Mouse (Mus musculus) stomach, embryonic 15.5 days (tissue): Measurements from ENCODE around the gene Spdef. TPM values are rescaled to one million over a fixed set of nuclear protein-coding genes. Genes with fewer than 3 reads are reported as not detected.

Experiments
- ATAC-seq: fragments of 200-750 bp; cut with Nextera tagmentation; 2 replicates; pipeline ENCODE4 v1.8.0; 2017; ENCODE audit warnings: low read depth, moderate number of reproducible peaks, moderate TSS enrichment; ENCODE audit not compliant: insufficient read depth, low FRiP score
- H3K27ac ChIP-seq: fragments of 300-500 bp; sonication (generic); 2 replicates; pipeline ENCODE4 v1.5.1; 2015; ENCODE audit warnings: mild to moderate bottlenecking, inconsistent platforms
- H3K27me3 ChIP-seq: fragments of 300-500 bp; sonication (generic); replicated peaks from 2 replicates; pipeline ENCODE4 v1.6.1; 2015; ENCODE audit warnings: inconsistent platforms
- H3K36me3 ChIP-seq: fragments of 300-500 bp; sonication (generic); 2 replicates; pipeline ENCODE4 v1.6.1; 2015; ENCODE audit warnings: inconsistent platforms
- H3K4me1 ChIP-seq: fragments of 300-500 bp; sonication (generic); 2 replicates; pipeline ENCODE4 v1.6.1; 2015; ENCODE audit warnings: inconsistent platforms
- H3K4me2 ChIP-seq: fragments of 300-500 bp; sonication (generic); 2 replicates; pipeline ENCODE4 v1.6.1; 2015; ENCODE audit warnings: mild to moderate bottlenecking, inconsistent platforms
- H3K4me3 ChIP-seq: fragments of 300-500 bp; sonication (generic); replicated peaks from 2 replicates; pipeline ENCODE4 v1.5.1; 2015; ENCODE audit warnings: inconsistent platforms
- H3K9ac ChIP-seq: fragments of 300-500 bp; sonication (generic); 2 replicates; pipeline ENCODE4 v1.6.1; 2015; ENCODE audit warnings: inconsistent platforms
- H3K9me3 ChIP-seq: fragments of 300-500 bp; sonication (generic); 2 replicates; pipeline ENCODE4 v1.6.1; 2016; ENCODE audit warnings: inconsistent platforms
- WGBS: fragments of 180-500 bp; shearing (Covaris S2); methylation state at CpG from one replicate; pipeline ENCODE4 v1.1.7; 2015; 5-methylcytosine and 5-hydroxymethylcytosine counted together
- polyA plus RNA-seq: library from polyadenylated mRNA; unstranded; fragments of >200 nt; fragmentation: Nextera tagmentation; extraction: Ambion mirVana; gene quantifications from 2 replicates; pipeline ENCODE4 v1.2.1, GENCODE M21; 2015

The Spdef gene
- 18.9 and 22.8 TPM in 2 replicates for polyA plus RNA-seq

DNA sequence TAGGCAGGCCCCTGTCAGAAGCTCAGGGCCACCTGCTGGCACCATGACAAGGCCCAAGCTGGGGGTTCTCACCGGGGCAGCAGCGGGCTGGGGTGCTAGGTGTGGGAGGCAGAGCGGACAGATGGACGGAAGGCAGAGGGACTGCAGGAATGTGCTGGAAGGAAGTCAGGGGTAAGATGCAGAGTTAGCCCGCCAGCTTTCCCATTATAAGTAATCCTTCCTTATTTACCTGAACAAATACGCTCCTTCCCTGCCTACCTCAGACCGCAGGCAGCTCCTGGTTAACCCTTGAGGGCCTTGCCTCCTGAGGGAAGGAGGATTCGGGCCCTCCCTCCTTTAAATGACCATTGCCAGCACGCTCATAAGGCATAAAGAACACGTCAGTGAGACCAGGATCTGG is at the start of gene Spdef:
Spdef (minus strand) TSS at position 186 of the 400 bp plus-strand sequence.
- Histone ChIP-seq H3K4me2 (peak within 1 kb of the TSS; percentile 40), H3K9me3 (no peaks in the 10 kb centered on the region), H3K9ac (peak within 1 kb of the TSS; percentile 19; the same call in 1 of the 2 replicates), H3K27ac (peak within 1 kb of the TSS; percentile 72), H3K27me3 (no peaks in the 10 kb centered on the region), H3K36me3 (no peaks in the 10 kb centered on the region), H3K4me1 (peaks cover 23% of the 10 kb centered on the region), H3K4me3 (peak within 1 kb of the TSS; percentile 37)
- no peak; the same call in 1 of the 2 replicates for ATAC-seq
- WGBS: 49% methylated on average over 10 of the region's 10 CpGs

DNA sequence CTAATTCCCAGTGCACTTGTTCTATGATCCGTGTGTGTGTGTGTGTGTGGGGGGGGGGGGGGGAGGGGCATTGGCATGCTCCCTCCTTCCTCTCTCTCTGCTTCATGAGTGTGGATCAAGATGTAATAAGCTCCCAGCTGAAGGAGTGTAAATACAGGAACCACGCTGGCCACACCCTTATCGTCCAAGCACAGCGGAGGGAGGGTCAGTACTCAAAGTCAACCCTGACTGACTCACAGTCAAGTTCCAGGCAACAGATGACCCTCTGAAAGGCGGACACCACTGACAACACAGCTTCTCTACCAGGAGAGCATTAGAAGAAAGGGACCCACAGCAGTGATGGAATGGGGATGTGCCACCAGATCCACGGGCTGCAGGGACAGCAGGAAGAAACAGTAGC is 49.1 kb upstream of the Spdef start:
- Histone ChIP-seq H3K4me3 (no peak overlapping the region), H3K27ac (no peak overlapping the region), H3K4me2 (no peak overlapping the region), H3K4me1 (no peaks in the 10 kb centered on the region), H3K9me3 (no peaks in the 10 kb centered on the region), H3K9ac (no peak overlapping the region), H3K36me3 (0 out of 2 replicates have a peak, but pooled peaks cover 5% of the 10 kb centered on the region), H3K27me3 (no peaks in the 10 kb centered on the region)
- peak; percentile 67; the same call in 1 of the 2 replicates for ATAC-seq
- 54% methylated on average over 6 of the region's 6 CpGs for WGBS

DNA sequence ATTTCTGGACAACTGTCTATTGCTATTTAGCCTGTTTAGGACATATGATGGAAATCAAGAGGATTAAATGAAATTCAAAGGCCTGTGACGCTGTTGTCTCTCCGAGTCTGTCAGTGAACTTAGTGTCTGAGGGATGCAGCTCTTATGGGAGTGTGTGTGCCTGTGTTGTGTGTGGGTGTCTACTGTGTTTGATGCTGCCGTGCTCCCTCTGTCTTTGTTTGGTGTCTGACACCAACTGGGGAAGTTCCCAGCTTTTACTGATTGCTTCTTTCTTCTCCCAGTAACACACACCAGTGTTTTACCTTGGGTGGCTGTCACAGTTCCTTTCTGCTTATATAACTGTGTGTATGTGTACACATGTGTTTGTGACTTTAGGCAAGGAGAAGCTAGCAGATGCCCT is 45.4 kb upstream of the Spdef start:
- Histone ChIP-seq H3K9ac (no peak overlapping the region), H3K27ac (no peak overlapping the region), H3K4me2 (no peak overlapping the region), H3K27me3 (no peaks in the 10 kb centered on the region), H3K9me3 (no peaks in the 10 kb centered on the region), H3K4me3 (no peak overlapping the region), H3K36me3 (no peaks in the 10 kb centered on the region), H3K4me1 (no peaks in the 10 kb centered on the region)
- 88% methylated on average over 3 of the region's 3 CpGs for WGBS
- ATAC-seq: no peak

DNA sequence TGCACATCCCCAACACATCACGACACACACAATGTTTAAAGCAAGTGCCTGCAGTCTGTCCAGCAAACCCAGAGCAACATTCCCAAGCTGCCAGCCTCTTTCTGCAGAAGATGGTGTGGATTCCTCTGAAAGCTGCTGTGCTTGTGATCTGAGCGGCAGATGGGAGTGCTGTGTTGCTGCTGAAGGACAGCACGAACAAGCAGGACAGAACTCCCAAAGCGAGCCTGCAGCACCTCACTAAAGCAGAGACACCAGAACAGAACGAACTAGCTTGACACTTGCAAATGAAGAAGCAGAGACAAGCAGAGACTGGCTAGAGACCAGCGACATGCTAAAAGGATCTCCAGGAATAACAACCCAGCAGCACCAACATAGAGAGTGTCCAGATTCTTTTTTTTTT is 42.9 kb upstream of the Spdef start:
- WGBS: 86% methylated on average over 6 of the region's 6 CpGs
- H3K4me1 ChIP-seq: no peaks in the 10 kb centered on the region
- no peak overlapping the region for H3K9ac ChIP-seq
- ATAC-seq: no peak
- no peak overlapping the region for H3K27ac ChIP-seq
- peaks cover 6% of the 10 kb centered on the region; the same call in 1 of the 2 replicates for H3K36me3 ChIP-seq
- H3K27me3 ChIP-seq: no peaks in the 10 kb centered on the region
- no peak overlapping the region for H3K4me3 ChIP-seq
- no peak overlapping the region for H3K4me2 ChIP-seq
- no peaks in the 10 kb centered on the region for H3K9me3 ChIP-seq

DNA sequence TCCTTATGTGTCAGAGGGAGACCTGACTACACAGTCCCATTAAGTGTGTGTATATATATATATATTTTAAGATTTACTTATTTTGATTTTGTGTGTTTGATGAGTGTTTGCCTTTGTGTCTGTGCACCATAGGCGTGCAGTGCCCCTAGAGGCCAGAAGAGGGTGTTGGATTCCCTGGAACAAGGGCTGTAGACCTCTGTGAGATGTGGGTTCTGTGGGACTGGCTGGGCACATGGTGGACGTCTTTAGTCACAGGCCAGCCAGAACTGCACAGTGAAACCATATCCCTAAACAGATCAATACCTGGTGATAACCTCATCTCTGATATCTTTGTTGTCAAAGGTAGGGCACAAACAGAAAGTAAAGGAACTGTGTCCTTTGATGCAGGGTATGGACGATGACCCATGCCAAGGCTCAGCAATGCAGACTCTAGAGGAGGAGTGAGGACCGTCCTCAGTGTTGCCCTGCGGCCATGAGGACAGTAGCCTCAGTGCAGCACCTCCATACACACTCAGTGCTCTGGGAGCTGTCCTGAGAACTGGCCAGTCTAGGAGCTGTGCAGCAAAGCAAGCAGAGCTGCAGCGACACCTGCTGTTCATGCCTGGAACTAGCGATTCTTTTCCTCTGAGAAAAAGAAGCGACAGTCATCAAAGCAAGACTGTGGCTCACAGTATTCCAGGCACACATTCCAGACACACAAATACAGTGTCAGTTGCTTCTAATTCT is 40.2 kb upstream of the Spdef start:
- whole genome bisulfite sequencing: 65% methylated on average over 8 of the region's 8 CpGs
- no peak overlapping the region for H3K4me2 ChIP-seq
- no peak overlapping the region for H3K9ac ChIP-seq
- H3K9me3 ChIP-seq: no peaks in the 10 kb centered on the region
- no peak overlapping the region for H3K4me3 ChIP-seq
- H3K4me1 ChIP-seq: no peaks in the 10 kb centered on the region
- peaks cover 25% of the 10 kb centered on the region for H3K36me3 ChIP-seq
- ATAC-seq: peak; percentile 54; the same call in 1 of the 2 replicates
- 0 out of 2 replicates have a peak overlapping the region, but pooled peaks have one; percentile 11 for H3K27ac ChIP-seq
- H3K27me3 ChIP-seq: no peaks in the 10 kb centered on the region

DNA sequence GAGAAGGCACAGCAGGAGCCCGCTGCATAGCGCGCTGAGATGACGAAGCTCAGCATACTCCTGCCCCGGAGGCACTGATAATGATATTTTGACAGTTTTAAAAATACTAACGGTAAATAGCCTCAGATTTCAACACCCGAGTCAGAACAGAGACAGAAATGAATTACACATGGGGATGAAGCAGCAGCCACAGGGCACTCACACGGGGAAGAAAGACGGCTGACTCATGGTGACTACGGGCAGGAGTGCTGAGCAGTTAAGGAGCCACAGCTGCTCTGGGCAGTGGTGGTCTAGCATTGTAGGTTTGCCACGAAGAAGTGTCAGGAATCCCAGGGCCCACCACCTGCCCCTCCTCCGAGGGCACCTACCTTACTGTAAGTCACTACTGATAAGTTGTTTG is 38.8 kb upstream of the Spdef start:
- no peaks in the 10 kb centered on the region for H3K4me1 ChIP-seq
- H3K27me3 ChIP-seq: no peaks in the 10 kb centered on the region
- H3K9me3 ChIP-seq: no peaks in the 10 kb centered on the region
- H3K4me3 ChIP-seq: no peak overlapping the region
- H3K4me2 ChIP-seq: no peak overlapping the region
- no peak overlapping the region for H3K27ac ChIP-seq
- no peak overlapping the region for H3K9ac ChIP-seq
- WGBS: 83% methylated on average over 12 of the region's 12 CpGs
- H3K36me3 ChIP-seq: peaks cover 25% of the 10 kb centered on the region
- no peak for ATAC-seq

DNA sequence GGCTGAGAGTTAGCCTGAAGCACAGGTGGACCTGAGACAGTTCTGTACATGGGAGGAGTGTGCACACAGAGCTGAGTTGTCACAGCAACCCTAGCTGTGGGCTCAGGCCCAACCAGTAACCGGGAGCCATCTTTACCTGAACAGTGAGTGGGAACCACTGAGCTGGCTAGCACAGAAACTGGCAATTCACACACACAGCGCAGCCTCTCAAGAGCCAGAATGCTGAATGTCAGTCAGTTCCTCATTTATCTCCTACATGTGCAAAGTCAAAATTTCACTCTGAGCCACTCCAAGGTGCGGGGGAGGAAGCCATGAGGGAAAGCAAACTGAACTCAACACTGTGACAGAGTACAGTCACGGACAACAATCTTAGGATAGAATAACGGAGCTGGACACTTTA is 38.4 kb upstream of the Spdef start:
- Histone ChIP-seq H3K36me3 (peaks cover 25% of the 10 kb centered on the region), H3K4me2 (no peak overlapping the region), H3K9me3 (no peaks in the 10 kb centered on the region), H3K9ac (no peak overlapping the region), H3K4me3 (no peak overlapping the region), H3K27ac (no peak overlapping the region), H3K4me1 (no peaks in the 10 kb centered on the region), H3K27me3 (no peaks in the 10 kb centered on the region)
- ATAC-seq: no peak
- 87% methylated on average over 5 of the region's 5 CpGs for WGBS

DNA sequence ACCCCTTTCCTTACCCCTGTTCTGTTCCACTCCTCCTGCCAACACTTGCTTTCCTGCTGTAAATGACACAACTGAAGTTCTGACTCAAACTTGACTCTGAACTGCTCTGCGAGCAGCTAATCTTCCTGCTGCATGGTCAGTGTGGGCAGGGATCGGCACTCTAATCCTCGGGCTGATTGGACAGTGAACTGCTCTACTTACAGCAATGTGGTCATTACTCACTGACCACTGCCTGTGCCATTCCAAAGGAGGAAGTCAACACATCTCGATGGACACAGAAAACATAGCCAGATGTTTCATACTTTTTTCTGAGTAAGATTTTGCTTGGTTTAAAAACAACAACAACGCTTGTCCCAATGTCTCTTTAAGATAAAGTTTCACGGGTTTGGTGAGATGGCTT is 36.3 kb upstream of the Spdef start:
- Histone ChIP-seq H3K9ac (no peak overlapping the region), H3K36me3 (peaks cover 25% of the 10 kb centered on the region), H3K4me1 (peaks cover 3% of the 10 kb centered on the region; the same call in 1 of the 2 replicates), H3K4me2 (no peak overlapping the region), H3K27me3 (no peaks in the 10 kb centered on the region), H3K4me3 (no peak overlapping the region), H3K27ac (no peak overlapping the region), H3K9me3 (no peaks in the 10 kb centered on the region)
- ATAC-seq: no peak
- 97% methylated on average over 6 of the region's 6 CpGs for WGBS

DNA sequence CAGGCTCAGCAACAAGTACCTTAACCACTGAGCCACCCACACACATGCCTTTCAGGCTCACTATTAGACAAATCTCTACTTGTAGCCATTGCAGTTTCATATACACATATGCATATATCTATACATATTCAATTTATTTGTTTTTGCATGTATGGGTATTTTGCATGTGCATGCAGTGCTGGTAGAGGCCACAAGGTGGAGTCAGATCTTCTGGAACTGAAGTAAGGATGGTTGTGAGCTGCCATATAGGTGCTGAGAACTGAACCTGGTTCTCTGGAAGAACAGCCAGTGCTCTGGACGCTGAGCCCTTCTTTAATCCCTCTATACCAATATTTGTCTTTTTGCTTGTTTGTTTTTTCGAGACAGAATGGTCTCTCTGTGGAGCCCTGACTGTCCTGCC is 35.7 kb upstream of the Spdef start:
- peaks cover 25% of the 10 kb centered on the region for H3K36me3 ChIP-seq
- peaks cover 3% of the 10 kb centered on the region; the same call in 1 of the 2 replicates for H3K4me1 ChIP-seq
- H3K27ac ChIP-seq: no peak overlapping the region
- no peak overlapping the region for H3K4me2 ChIP-seq
- H3K9ac ChIP-seq: no peak overlapping the region
- H3K9me3 ChIP-seq: no peaks in the 10 kb centered on the region
- 82% methylated on average over 2 of the region's 2 CpGs for WGBS
- no peak for ATAC-seq
- no peaks in the 10 kb centered on the region for H3K27me3 ChIP-seq
- H3K4me3 ChIP-seq: no peak overlapping the region

DNA sequence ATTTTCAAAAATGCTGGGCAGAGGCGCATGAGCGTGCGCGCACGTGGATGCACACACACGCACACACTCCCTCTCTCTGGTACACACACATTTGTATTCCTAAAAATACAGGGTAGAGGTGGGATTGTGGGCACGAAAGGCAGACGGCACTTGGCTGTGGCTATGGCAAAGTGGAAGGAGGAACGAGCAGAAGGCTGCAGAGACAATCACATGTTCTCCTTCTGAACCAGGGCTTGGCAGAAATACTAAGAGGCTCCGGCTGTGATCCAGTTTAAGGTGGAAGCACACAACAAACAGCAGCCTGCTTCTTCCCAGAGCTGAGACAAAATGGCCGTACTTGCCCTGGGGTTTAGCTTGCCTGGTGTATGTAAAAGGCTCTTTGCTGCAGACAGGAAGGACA is 34.1 kb upstream of the Spdef start:
- WGBS: 96% methylated on average over 11 of the region's 11 CpGs
- Histone ChIP-seq H3K4me2 (no peak overlapping the region), H3K27me3 (no peaks in the 10 kb centered on the region)

DNA sequence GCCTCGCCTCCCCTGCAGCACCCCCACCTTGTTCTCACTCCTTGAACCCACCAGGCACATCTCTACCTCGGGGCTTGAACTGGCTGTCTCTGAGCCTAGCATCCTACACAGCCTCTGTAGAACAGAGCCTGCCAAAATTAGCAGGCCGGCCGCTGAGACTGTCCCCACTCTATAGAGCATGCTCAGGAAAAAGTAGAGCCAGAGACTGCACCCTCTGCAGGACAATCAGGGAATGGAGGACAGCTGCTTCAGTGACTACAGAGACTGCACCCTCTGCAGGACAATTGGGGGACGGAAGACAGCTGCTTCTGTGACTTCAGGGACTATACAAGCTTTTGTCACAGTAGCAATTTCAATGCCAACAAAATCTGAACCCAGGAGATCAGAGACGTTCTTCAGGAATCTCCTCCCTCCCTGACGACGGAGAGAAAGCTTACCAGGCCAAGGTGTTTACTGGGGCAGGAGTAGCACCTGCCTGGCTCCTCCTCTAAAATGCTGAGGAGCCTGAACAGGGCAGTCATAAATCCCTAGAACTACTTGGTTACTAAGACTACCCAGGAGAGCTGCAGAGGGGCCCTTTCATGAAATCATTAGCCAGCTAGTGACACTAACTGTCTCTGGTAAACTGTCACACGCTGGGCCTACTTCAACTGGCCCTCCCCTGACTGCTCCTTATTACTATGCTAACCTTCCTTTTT is 33.0 kb upstream of the Spdef start:
- ATAC-seq: peak; percentile 44; the same call in 1 of the 2 replicates
- 37% methylated on average over 9 of the region's 9 CpGs for WGBS
- Histone ChIP-seq H3K27ac (no peak overlapping the region), H3K4me3 (no peak overlapping the region), H3K4me2 (no peak overlapping the region), H3K4me1 (peaks cover 3% of the 10 kb centered on the region; the same call in 1 of the 2 replicates), H3K27me3 (no peaks in the 10 kb centered on the region), H3K9me3 (no peaks in the 10 kb centered on the region), H3K36me3 (peaks cover 20% of the 10 kb centered on the region), H3K9ac (no peak overlapping the region)

More for the DNA sequence above, 34.1 kb upstream of the Spdef start:
- Histone ChIP-seq H3K4me1 (peaks cover 3% of the 10 kb centered on the region; the same call in 1 of the 2 replicates), H3K4me3 (no peak overlapping the region), H3K9ac (no peak overlapping the region), H3K36me3 (peaks cover 25% of the 10 kb centered on the region), H3K27ac (no peak overlapping the region), H3K9me3 (no peaks in the 10 kb centered on the region)
- ATAC-seq: no peak

DNA sequence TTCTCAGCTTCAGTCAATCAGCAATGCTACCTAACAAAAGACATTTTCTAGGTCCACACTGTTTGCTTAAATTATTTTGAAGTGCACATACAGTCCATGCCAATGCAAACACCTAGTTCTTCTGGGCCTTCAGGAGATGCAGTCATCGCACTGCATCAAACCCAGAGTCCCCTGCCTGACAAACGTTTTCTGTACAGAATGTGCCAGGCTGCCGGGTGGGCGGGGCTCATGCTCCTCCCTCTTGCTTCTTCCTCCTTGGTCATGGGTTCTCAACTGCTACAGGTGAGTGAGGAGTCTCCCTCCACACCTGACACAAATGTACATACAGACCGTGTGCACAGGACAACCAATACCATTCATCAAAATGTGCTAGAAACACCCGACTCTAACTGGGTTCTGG is 31.4 kb upstream of the Spdef start:
- no peaks in the 10 kb centered on the region for H3K27me3 ChIP-seq
- ATAC-seq: no peak
- no peaks in the 10 kb centered on the region for H3K9me3 ChIP-seq
- 64% methylated on average over 6 of the region's 6 CpGs for WGBS
- H3K9ac ChIP-seq: no peak overlapping the region
- H3K4me3 ChIP-seq: no peak overlapping the region
- H3K36me3 ChIP-seq: peaks cover 9% of the 10 kb centered on the region
- peaks cover 3% of the 10 kb centered on the region; the same call in 1 of the 2 replicates for H3K4me1 ChIP-seq
- H3K4me2 ChIP-seq: no peak overlapping the region
- H3K27ac ChIP-seq: no peak overlapping the region
